Mouse (Mus musculus) limb, embryonic 14.5 days (tissue): ENCODE data around the gene Tkt. TPM values are rescaled to one million over a fixed set of nuclear protein-coding genes. Genes with fewer than 3 reads are reported as not detected.

Experiments
- ATAC-seq: fragments of 200-750 bp; cut with Nextera tagmentation; 2 replicates; pipeline ENCODE4 v1.8.0; 2017; ENCODE audit warnings: low read depth, moderate number of reproducible peaks, moderate TSS enrichment; ENCODE audit not compliant: low FRiP score
- DNase-seq: peaks from one replicate; pipeline ENCODE4 v3.0.0-alpha.2; 2015; ENCODE audit warnings: low spot score
- H3K27ac ChIP-seq: fragments of 300-500 bp; sonication (generic); replicated peaks from 2 replicates; pipeline ENCODE4 v1.5.1; 2014; ENCODE audit warnings: low read depth, mild to moderate bottlenecking, low read length, moderate library complexity, mixed read lengths
- H3K27me3 ChIP-seq: fragments of 300-500 bp; sonication (generic); 2 replicates; pipeline ENCODE4 v1.6.1; 2014; ENCODE audit warnings: low read length, mixed read lengths; ENCODE audit not compliant: control insufficient read depth, insufficient read depth
- H3K36me3 ChIP-seq: fragments of 300-500 bp; sonication (generic); 2 replicates; pipeline ENCODE4 v1.6.1; 2014; ENCODE audit warnings: mild to moderate bottlenecking, low read length, moderate library complexity, mixed read lengths; ENCODE audit not compliant: control insufficient read depth, insufficient read depth
- H3K4me1 ChIP-seq: fragments of 300-500 bp; sonication (generic); 2 replicates; pipeline ENCODE4 v1.6.1; 2014; ENCODE audit warnings: antibody characterized with exemption, low read length, mixed read lengths; ENCODE audit not compliant: control insufficient read depth, insufficient read depth
- H3K4me2 ChIP-seq: fragments of 300-500 bp; sonication (generic); replicated peaks from 2 replicates; pipeline ENCODE4 v1.6.1; 2014; ENCODE audit warnings: low read depth, mild to moderate bottlenecking, low read length, moderate library complexity; ENCODE audit not compliant: severe bottlenecking
- H3K4me3 ChIP-seq: fragments of 300-500 bp; sonication (generic); replicated peaks from 2 replicates; pipeline ENCODE4 v1.5.1; 2014; ENCODE audit warnings: low read length
- H3K9ac ChIP-seq: fragments of 300-500 bp; sonication (generic); 2 replicates; pipeline ENCODE4 v1.6.1; 2014; ENCODE audit warnings: mild to moderate bottlenecking, low read depth, low read length, moderate library complexity; ENCODE audit not compliant: severe bottlenecking
- H3K9me3 ChIP-seq: fragments of 300-500 bp; sonication (generic); 2 replicates; pipeline ENCODE4 v1.6.1; 2016; ENCODE audit warnings: low read length; ENCODE audit not compliant: control insufficient read depth
- POLR2A ChIP-seq: fragments of 200-500 bp; IDR thresholded peaks from 2 replicates; pipeline ENCODE4 v1.8.0; 2012; ENCODE audit warnings: inconsistent platforms, mild to moderate bottlenecking, moderate library complexity, borderline replicate concordance; ENCODE audit not compliant: insufficient read depth, insufficient read length; ENCODE audit errors: extremely low read depth
- WGBS: fragments of 180-500 bp; shearing (Covaris S2); extraction: QIAGEN DNeasy Blood & Tissue Kit; methylation state at CpG from one replicate; pipeline ENCODE4 v1.1.7; 2014; 5-methylcytosine and 5-hydroxymethylcytosine counted together
- polyA plus RNA-seq, 2 experiments: library from polyadenylated mRNA; depleted of rRNA in 1 of 2; stranded (reverse) in 1 of 2; unstranded in 1 of 2; fragments of >200 nt; fragmentation: Nextera tagmentation in 1 of 2; extraction: Ambion mirVana in 1 of 2; gene quantifications; 2 replicates each; pipeline versions ENCODE4 v1.2.1 to v1.2.3; 2012 to 2014

Gene Tkt
- polyA plus RNA-seq, 2 experiments, result 107 to 195 TPM

DNA sequence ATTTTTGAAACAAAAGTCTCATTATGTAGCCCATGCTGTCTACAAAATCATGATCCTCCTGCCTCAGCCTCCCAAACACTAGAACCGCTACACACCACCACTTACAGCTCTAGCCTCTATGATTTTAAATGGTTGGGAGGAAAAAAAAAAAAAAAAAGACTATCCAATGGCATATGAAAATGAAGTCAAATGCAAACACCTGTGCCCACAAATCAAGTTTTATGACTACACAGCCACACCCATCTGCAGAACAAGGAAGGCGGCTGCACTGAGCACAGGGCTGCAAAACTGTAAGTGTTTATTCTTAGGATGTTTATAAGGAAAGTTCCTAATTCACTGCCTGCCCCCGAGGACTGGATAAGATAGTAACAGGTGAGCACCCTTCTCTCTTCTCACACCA lies 48.2 kb downstream of the Tkt start:
- Histone ChIP-seq H3K4me1 (peaks cover 21% of the 10 kb centered on the region), H3K27me3 (no peaks in the 10 kb centered on the region), H3K36me3 (peaks cover 58% of the 10 kb centered on the region), H3K27ac (no peak overlapping the region), H3K4me2 (no peak overlapping the region), H3K4me3 (no peak overlapping the region), H3K9me3 (no peaks in the 10 kb centered on the region), H3K9ac (no peak overlapping the region)
- TF ChIP-seq POLR2A, result no peak
- no peak for DNase-seq
- WGBS, result 76% methylated on average over 3 of the region's 3 CpGs
- ATAC-seq, result no peak

DNA sequence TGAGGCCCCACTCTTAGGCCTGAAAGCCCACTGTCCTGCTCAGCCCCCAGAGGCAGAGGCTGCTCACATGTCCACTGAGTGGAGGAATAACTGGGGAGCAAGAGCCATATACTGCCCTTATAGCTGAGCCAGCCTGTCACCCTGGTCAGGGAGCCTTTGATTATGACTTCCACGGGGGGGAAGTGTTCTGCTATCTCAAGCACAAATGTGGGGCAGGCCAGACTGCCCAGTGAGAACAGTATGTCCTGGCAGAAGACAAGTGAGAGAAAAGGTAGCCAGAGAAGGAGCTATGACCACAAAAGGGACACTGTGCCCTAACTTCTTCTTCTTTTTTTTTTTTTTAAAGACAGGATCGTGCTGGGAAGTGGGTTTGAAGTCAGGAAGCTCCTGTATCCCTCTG lies 49.0 kb downstream of the Tkt start:
- 57% methylated on average over 2 of the region's 2 CpGs for WGBS
- peaks cover 21% of the 10 kb centered on the region for H3K4me1 ChIP-seq
- ATAC-seq, result no peak

DNA sequence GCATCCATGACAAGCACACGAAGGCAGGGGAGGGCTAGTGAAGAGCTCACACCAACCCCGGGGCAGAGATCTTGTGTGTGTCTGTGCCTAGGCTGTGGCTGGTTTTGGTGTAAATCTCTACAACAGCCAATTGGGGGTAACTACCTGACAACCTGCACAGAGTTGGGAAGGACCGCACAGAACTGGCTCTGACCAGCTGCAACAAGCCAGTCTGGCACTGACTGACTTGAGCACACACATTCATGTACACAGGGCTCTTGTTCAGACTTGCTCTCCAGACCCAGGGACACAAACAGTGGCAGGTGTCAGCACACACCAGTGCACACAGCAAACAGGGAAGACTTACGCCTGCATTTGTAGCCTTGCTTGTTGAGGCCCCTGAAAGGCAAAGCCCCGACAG lies 58.7 kb downstream of the Tkt start:
- DNase-seq, result no peak
- WGBS, result 89% methylated on average over 5 of the region's 5 CpGs
- Histone ChIP-seq H3K4me3 (no peak overlapping the region), H3K9me3 (no peaks in the 10 kb centered on the region), H3K27me3 (no peaks in the 10 kb centered on the region), H3K27ac (no peak overlapping the region), H3K4me2 (no peak overlapping the region), H3K9ac (no peak overlapping the region), H3K4me1 (no peaks in the 10 kb centered on the region), H3K36me3 (peaks cover 37% of the 10 kb centered on the region)
- no peak for ATAC-seq
- TF ChIP-seq POLR2A, result no peak

More for the DNA sequence above, 49.0 kb downstream of the Tkt start:
- Histone ChIP-seq H3K4me2 (no peak overlapping the region), H3K9ac (no peak overlapping the region), H3K4me3 (no peak overlapping the region), H3K36me3 (peaks cover 65% of the 10 kb centered on the region), H3K27ac (no peak overlapping the region), H3K27me3 (no peaks in the 10 kb centered on the region), H3K9me3 (no peaks in the 10 kb centered on the region)
- TF ChIP-seq POLR2A, result no peak
- DNase-seq, result no peak

DNA sequence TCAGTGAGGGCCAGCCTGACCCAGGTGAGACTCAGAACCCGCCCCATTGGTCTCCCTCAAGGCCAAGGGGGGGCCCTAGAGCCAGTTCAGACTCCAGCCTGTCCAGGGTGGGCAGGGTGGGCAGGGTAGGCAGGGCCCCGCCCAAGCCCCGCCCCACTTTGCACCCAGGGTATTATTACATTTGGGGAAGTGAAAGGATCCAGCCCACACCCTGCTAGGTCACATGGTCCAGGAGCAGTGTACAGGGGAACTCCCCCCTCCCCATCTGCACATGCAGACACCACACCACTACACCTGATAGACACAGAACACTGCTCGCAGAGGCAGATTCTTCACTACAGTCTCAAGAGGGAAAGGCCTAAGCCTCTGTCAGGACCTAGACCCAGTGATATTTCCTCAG lies 59.5 kb downstream of the Tkt start:
- no peak overlapping the region for H3K4me3 ChIP-seq
- no peaks in the 10 kb centered on the region for H3K4me1 ChIP-seq
- no peak for TF ChIP-seq POLR2A
- WGBS, result 84% methylated on average over 4 of the region's 4 CpGs
- H3K9ac ChIP-seq, result no peak overlapping the region
- H3K4me2 ChIP-seq, result no peak overlapping the region
- H3K9me3 ChIP-seq, result no peaks in the 10 kb centered on the region
- peaks cover 29% of the 10 kb centered on the region for H3K36me3 ChIP-seq
- no peak for DNase-seq
- H3K27me3 ChIP-seq, result no peaks in the 10 kb centered on the region
- ATAC-seq, result no peak
- no peak overlapping the region for H3K27ac ChIP-seq

DNA sequence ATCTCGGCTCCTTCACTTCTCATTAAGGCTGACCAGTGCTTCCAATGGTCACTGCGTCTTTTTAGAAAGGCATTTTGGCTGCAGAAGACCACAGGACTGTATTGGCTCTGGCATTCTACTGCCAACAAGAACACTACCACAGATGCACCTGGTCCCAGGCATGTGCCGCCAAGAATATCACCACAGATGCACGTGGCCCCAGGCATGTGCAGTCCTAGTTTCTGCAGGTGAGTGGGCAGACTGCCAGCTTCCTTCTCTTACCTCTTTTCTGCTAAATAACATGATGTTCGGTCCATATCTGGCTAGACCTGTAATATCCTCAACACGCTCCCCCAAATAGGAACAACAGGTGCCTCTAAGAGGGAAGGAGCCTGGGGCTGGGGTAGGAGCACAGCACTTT lies 60.0 kb downstream of the Tkt start:
- no peaks in the 10 kb centered on the region for H3K9me3 ChIP-seq
- H3K27me3 ChIP-seq, result no peaks in the 10 kb centered on the region
- H3K4me3 ChIP-seq, result no peak overlapping the region
- WGBS, result 69% methylated on average over 6 of the region's 6 CpGs
- ATAC-seq (no peak), DNase-seq (no peak)
- peaks cover 28% of the 10 kb centered on the region; the same call in 1 of the 2 replicates for H3K36me3 ChIP-seq
- no peak for TF ChIP-seq POLR2A
- H3K27ac ChIP-seq, result no peak overlapping the region
- H3K4me2 ChIP-seq, result no peak overlapping the region
- H3K4me1 ChIP-seq, result no peaks in the 10 kb centered on the region
- no peak overlapping the region for H3K9ac ChIP-seq

GRCm38 (mm10) chr14:30609499-30609898 lies 61.3 kb downstream of the Tkt start:
- ATAC-seq (no peak), DNase-seq (no peak)
- Histone ChIP-seq H3K4me3 (no peak overlapping the region), H3K36me3 (peaks cover 24% of the 10 kb centered on the region; the same call in 1 of the 2 replicates), H3K27me3 (no peaks in the 10 kb centered on the region), H3K4me2 (no peak overlapping the region), H3K9me3 (no peaks in the 10 kb centered on the region), H3K4me1 (no peaks in the 10 kb centered on the region), H3K27ac (no peak overlapping the region), H3K9ac (no peak overlapping the region)
- 87% methylated on average over 3 of the region's 3 CpGs for WGBS
- no peak for TF ChIP-seq POLR2A
